Comparison of ENCODE assay signal across 9 mouse cellular contexts in the genomic region with DNA sequence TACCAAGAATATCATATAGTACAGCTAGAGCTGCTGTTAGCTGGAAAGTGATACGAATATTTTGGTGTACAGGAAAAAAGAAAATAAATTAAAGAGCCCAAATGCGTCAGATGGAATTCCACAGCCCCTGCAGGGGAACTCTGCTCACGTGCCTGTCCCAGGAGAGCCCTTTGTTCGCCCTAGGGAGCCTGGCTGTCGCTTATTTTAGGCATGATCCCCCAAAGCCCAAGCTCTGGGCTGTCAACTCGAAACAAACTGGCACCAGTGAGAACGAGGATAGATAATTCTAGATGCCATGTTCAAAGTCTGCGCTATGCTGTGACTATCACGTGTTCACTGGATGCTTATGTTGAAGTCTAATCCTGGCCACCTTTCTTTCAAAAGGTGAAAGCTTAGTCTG. TPM values are rescaled to one million over a fixed set of nuclear protein-coding genes. Genes with fewer than 3 reads are reported as not detected.
DNase-seq lines count a peak whose midpoint lies in the region; ATAC-seq and TF ChIP-seq lines count a peak whose summit lies in the region.
"Had no signal": no experiment of that assay in that cellular context is flagged by ENCODE, and none has a peak within 500 bp of the region (broad histone marks: within the 10 kb centered on the region; RNA-seq: fewer than 3 reads in every experiment).

No protein-coding gene starts in this region.

- no peak for TF ChIP-seq EP300 in heart, adult 2 months (IDR thresholded peaks at IDR 0.05; ENCODE audit: insufficient read depth, low read depth, low read length)

- intact Hi-C loops in heart, adult 2 months (cut with DNase I): no loop called here

- DNase-seq in heart, adult 11 months: peak; percentile 67
- no peak for DNase-seq in heart, adult 2 months
- DNase-seq in neural tube, embryonic 11.5 days (ENCODE audit: low spot score): peak; percentile 28
- DNase-seq in neural tube, embryonic 10.5 days (ENCODE audit: extremely low spot score, low spot score): no peak
- peak; percentile 53 for DNase-seq in midbrain, embryonic 10.5 days (ENCODE audit: low spot score)
- DNase-seq in layer of hippocampus, adult 11-12 months (ENCODE audit: low spot score): no peak
- DNase-seq in ovary, postnatal 10 days (ENCODE audit: low spot score): no peak
- DNase-seq: liver, embryonic 13.5 days had no signal

- no peaks in the 10 kb centered on the region for H3K79me2 ChIP-seq in heart, adult 2 months (replicated peaks; ENCODE audit: control insufficient read depth, insufficient read depth, low read length)

- WGBS in heart, adult 2 months: 21% methylated on average over 9 of the region's 9 CpGs
- 7% methylated on average over 9 of the region's 9 CpGs for WGBS in neural tube, embryonic 11.5 days
- 5% methylated on average over 9 of the region's 9 CpGs for WGBS in midbrain, embryonic 10.5 days

- no peak overlapping the region for H3K4me3 ChIP-seq in heart, adult 2 months
- H3K4me3 ChIP-seq in neural tube, embryonic 11.5 days (ENCODE audit: low read depth, low read length): peak overlapping the region; percentile 32; the same call in 1 of the 2 replicates
- H3K4me3 ChIP-seq in midbrain, embryonic 10.5 days: peak overlapping the region; percentile 77
- H3K4me3 ChIP-seq: liver, embryonic 13.5 days had no signal

- no peak for TF ChIP-seq POLR2A in heart, adult 2 months (IDR thresholded peaks at IDR 0.05; ENCODE audit: insufficient read depth, low read depth, low read length)

- H3K36me3 ChIP-seq in heart, adult 2 months (ENCODE audit: control insufficient read depth, insufficient read depth, low read length): no peaks in the 10 kb centered on the region
- H3K36me3 ChIP-seq in neural tube, embryonic 11.5 days (ENCODE audit: control insufficient read depth, insufficient read depth, low read length): no peaks in the 10 kb centered on the region
- H3K36me3 ChIP-seq in midbrain, embryonic 10.5 days: no peaks in the 10 kb centered on the region
- H3K36me3 ChIP-seq: liver, embryonic 13.5 days had no signal

- peak overlapping the region; percentile 95 for H3K4me2 ChIP-seq in neural tube, embryonic 11.5 days (ENCODE audit: low read depth)
- H3K4me2 ChIP-seq: liver, embryonic 13.5 days had no signal

- no peak overlapping the region for H3K27ac ChIP-seq in heart, adult 2 months
- H3K27ac ChIP-seq in neural tube, embryonic 11.5 days (ENCODE audit: low read depth, low read length): no peak overlapping the region; the same call in 1 of the 2 replicates
- peak overlapping the region; percentile 92 for H3K27ac ChIP-seq in midbrain, embryonic 10.5 days (replicated peaks)
- H3K27ac ChIP-seq: liver, embryonic 13.5 days had no signal

- H3K9ac ChIP-seq in heart, adult 2 months (ENCODE audit: low read depth, low read length): no peak overlapping the region
- peak overlapping the region; percentile 40; the same call in 1 of the 2 replicates for H3K9ac ChIP-seq in neural tube, embryonic 11.5 days (ENCODE audit: low read length)
- H3K9ac ChIP-seq: liver, embryonic 13.5 days had no signal

- no peak for ATAC-seq in neural tube, embryonic 11.5 days (ENCODE audit: insufficient read depth, low FRiP score, low TSS enrichment)
- no peak for ATAC-seq in activated CD4-positive, CD25-positive, alpha-beta regulatory T cell, adult 4 months

- peaks cover 2% of the 10 kb centered on the region; the same call in 1 of the 2 replicates for H3K4me1 ChIP-seq in heart, adult 2 months (ENCODE audit: control insufficient read depth, insufficient read depth, low read length)
- peaks cover 31% of the 10 kb centered on the region for H3K4me1 ChIP-seq in neural tube, embryonic 11.5 days (ENCODE audit: control insufficient read depth, insufficient read depth, low read length)
- H3K4me1 ChIP-seq in midbrain, embryonic 10.5 days: peaks cover 66% of the 10 kb centered on the region

- H3K27me3 ChIP-seq in heart, adult 2 months (ENCODE audit: control insufficient read depth, insufficient read depth, low read length): peaks cover 12% of the 10 kb centered on the region; the same call in 1 of the 2 replicates
- peaks cover 31% of the 10 kb centered on the region for H3K27me3 ChIP-seq in neural tube, embryonic 11.5 days (ENCODE audit: control insufficient read depth, insufficient read depth, low read length)
- H3K27me3 ChIP-seq in midbrain, embryonic 10.5 days (ENCODE audit: low read depth, poor library complexity, severe bottlenecking): peaks cover 69% of the 10 kb centered on the region

- H3K9me3 ChIP-seq in neural tube, embryonic 11.5 days (ENCODE audit: control insufficient read depth, low read length): no peaks in the 10 kb centered on the region
- no peaks in the 10 kb centered on the region for H3K9me3 ChIP-seq in midbrain, embryonic 10.5 days (replicated peaks)
- H3K9me3 ChIP-seq: liver, embryonic 13.5 days had no signal

- TF ChIP-seq CTCF in heart, adult 2 months (IDR thresholded peaks at IDR 0.05): no peak

RNA-seq across cellular contexts. Expression of a gene that starts 0.9 kb away (rescaled TPM):
- total RNA-seq in heart, adult 2 months (2021): 1 to 10 TPM in 1 of 2 experiments, under 1 TPM in 1; 0.91 to 2.1 TPM
- 0.80 and 1.2 TPM in 2 replicates for polyA plus RNA-seq in heart, adult 2 months (2012; rRNA removed)
- polyA plus RNA-seq in neural tube, embryonic 11.5 days (2014; fragmentation: Nextera tagmentation; extraction: Ambion mirVana): 2.6 and 2.9 TPM in 2 replicates
- polyA plus RNA-seq in midbrain, embryonic 10.5 days (2016; fragmentation: Nextera tagmentation; extraction: Ambion mirVana): 2.8 and 3.6 TPM in 2 replicates
- polyA plus RNA-seq in activated CD4-positive, CD25-positive, alpha-beta regulatory T cell, adult 4 months (2017; shearing (Covaris generic)): not detected
- polyA plus RNA-seq: liver, embryonic 13.5 days had no signal

Comparison
In these comparisons a context has a peak if more than half of its experiments do, and no peak if none do; other contexts are left out.
1. DNase-seq: peak in heart, adult 11 months (single experiment), neural tube, embryonic 11.5 days (single experiment) and midbrain, embryonic 10.5 days (single experiment); none in heart, adult 2 months (0 of 2), neural tube, embryonic 10.5 days (single experiment), layer of hippocampus, adult 11-12 months (single experiment) and ovary, postnatal 10 days (single experiment).